Mouse (Mus musculus) testis, adult 2 months (tissue): ENCODE measurements at regions not wholly inside any gene's neighbourhood (a gene's known extent, or its start where the extent isn't known, plus 50 kb on each side); places are given as distances from the start of the nearest gene placed in this dataset.

Experiments used
- CTCF ChIP-seq: fragments of 200-500 bp; IDR thresholded peaks from 2 replicates; pipeline ENCODE4 v1.5.1; 2012; ENCODE audit warnings: low read depth, mild to moderate bottlenecking, inconsistent platforms, low read length, moderate library complexity; ENCODE audit not compliant: control insufficient read depth, insufficient read depth, insufficient replicate concordance
- POLR2A ChIP-seq: fragments of 200-500 bp; IDR thresholded peaks from 2 replicates; pipeline ENCODE4 v1.6.1; 2012; ENCODE audit warnings: low read depth, mild to moderate bottlenecking, inconsistent platforms, low read length, moderate library complexity; ENCODE audit not compliant: control insufficient read depth

DNA sequence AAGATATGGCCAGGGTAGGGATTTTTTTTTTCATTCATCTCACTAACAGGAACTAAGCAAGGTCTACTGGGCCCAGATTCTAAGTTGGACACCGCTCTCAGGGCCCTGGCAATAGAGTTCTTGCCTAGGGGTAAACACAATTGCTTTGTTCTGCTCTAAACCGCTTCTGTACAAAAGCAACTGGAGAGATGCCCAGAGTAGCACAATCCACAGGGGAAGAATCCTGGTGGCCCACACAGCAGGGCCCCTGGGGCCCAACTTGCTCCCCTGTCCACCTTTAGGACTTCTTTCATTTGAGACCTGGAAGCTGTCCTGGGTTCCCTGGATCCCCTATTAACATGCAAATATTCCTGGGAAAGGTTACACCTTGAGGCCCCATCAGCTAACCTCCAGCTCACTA lies 639.4 kb downstream of the Insc start:
- no peak for TF ChIP-seq CTCF
- no peak for TF ChIP-seq POLR2A
